In genomic region chr1:76509486-76509885, GRCm38 (mm10) we compare ENCODE assay signal across 12 mouse cellular contexts.
"Had no signal": no experiment of that assay in that cellular context is flagged by ENCODE, and none has a peak within 500 bp of the region (broad histone marks: within the 10 kb centered on the region; RNA-seq: fewer than 3 reads in every experiment).

No protein-coding gene starts in this region.

- DNase-seq: kidney, adult 18-20 months; kidney, adult 9 months; kidney, postnatal 14 days; kidney, postnatal 4 days; layer of hippocampus, postnatal 36 days; liver, embryonic 13.5 days; lung, adult 2 months; lung, postnatal 14 days; lung, postnatal 4 days; midbrain, embryonic 14.5 days; right cerebral cortex, postnatal 4 days; thymus, postnatal 36 days had no signal
